Mouse (Mus musculus): Measurements from ENCODE around the gene Ddx11. TPM values are rescaled to one million over a fixed set of nuclear protein-coding genes. Genes with fewer than 3 reads are reported as not detected.

The Ddx11 gene
- polyA plus RNA-seq, 1 experiment from 2014 or later = 8.7 TPM

DNA sequence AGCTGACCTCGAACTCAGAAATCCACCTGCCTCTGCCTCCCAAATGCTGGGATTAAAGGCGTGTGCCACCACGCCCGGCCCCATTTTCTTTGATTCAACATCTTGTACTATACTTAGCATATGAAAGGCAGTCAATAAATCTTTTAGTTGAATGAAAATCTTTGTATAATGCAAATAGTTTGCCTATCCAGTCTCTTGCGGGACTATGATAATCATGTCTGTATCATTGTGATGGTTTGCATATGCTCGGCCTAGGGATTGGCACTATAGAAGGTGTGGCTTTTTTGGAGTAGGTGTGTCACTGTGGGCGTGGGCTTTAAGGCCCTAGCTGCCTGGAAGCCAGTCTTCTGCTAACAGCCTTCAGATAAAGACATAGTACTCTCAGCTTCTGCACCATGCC, 19.2 kb upstream of the Ddx11 start:
- Histone ChIP-seq H3K36me3 (ENCODE audit: control insufficient read depth, insufficient read depth, low read length) (no peaks in the 10 kb centered on the region), H3K9ac (ENCODE audit: low read length) (no peak overlapping the region), H3K4me3 (ENCODE audit: control insufficient read depth in 1 of 2, insufficient read depth in 1 of 2, low read depth in 1 of 2, low read length in 2 of 2) (no peak overlapping the region), H3K27me3 (ENCODE audit: control insufficient read depth, insufficient read depth, low read length) (no peaks in the 10 kb centered on the region), H3K4me2 (ENCODE audit: low read length) (no peak overlapping the region), H3K4me1 (ENCODE audit: control insufficient read depth in 2 of 2, insufficient read depth in 2 of 2, low read length in 2 of 2) (peaks cover 0 to 12% of the 10 kb centered on the region in 2 experiments; a peak in 3 of 4 replicates), H3K27ac (replicated peaks in 1 of 2; ENCODE audit: control insufficient read depth in 1 of 2, insufficient read depth in 1 of 2, low read depth in 2 of 2, low read length in 2 of 2) (no peak overlapping the region), H3K9me3 (ENCODE audit: control insufficient read depth, low read length) (no peaks in the 10 kb centered on the region)
- no peak for ATAC-seq (ENCODE audit: insufficient number of reproducible peaks, insufficient read depth, low FRiP score, low read depth)
- 82% methylated on average over 7 of the region's 7 CpGs for WGBS

DNA sequence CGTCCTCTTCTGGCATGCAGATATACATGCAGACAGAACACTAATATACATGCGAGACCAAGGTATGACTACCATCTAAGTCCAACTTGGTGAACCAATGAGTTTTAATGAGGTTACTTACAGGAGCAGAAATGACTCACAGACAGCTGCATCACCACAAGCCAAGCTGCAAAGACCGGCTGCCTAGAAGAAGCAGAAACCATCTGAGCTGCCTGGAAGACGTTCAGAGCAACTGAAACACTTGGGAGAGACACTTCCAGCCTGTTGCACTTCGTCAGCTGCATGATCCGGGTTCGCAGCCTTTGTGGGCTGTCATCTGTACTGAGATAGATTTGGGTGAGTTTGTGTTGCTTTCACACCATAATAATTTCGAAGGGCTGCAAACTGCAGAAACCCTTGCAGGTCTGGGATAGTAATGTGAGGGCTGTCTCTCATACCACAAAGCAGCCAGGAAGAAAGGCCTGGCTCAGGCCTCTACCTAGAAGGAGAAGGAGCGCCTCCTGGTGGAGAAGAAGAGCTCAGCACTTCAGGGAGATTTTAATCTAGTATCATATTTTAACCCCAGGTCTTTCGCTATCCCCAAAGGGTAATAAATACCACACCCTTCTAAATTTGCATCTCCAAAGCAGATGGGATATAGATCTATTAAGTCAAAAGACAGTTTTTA, 16.6 kb upstream of the Ddx11 start:
- H3K4me1 ChIP-seq (ENCODE audit: control insufficient read depth in 2 of 2, insufficient read depth in 2 of 2, low read length in 2 of 2) = peaks cover 3 to 5% of the 10 kb centered on the region in 2 experiments
- no peak overlapping the region for H3K4me3 ChIP-seq (ENCODE audit: control insufficient read depth in 1 of 2, insufficient read depth in 1 of 2, low read depth in 1 of 2, low read length in 2 of 2)
- H3K9me3 ChIP-seq (ENCODE audit: control insufficient read depth, low read length) = no peaks in the 10 kb centered on the region
- ATAC-seq (ENCODE audit: insufficient number of reproducible peaks, insufficient read depth, low FRiP score, low read depth) = no peak
- no peak overlapping the region for H3K27ac ChIP-seq (replicated peaks in 1 of 2; ENCODE audit: control insufficient read depth in 1 of 2, insufficient read depth in 1 of 2, low read depth in 2 of 2, low read length in 2 of 2)
- no peak overlapping the region for H3K9ac ChIP-seq (ENCODE audit: low read length)
- 51% methylated on average over 10 of the region's 10 CpGs for WGBS
- no peaks in the 10 kb centered on the region for H3K27me3 ChIP-seq (ENCODE audit: control insufficient read depth, insufficient read depth, low read length)
- no peaks in the 10 kb centered on the region for H3K36me3 ChIP-seq (ENCODE audit: control insufficient read depth, insufficient read depth, low read length)
- no peak overlapping the region for H3K4me2 ChIP-seq (ENCODE audit: low read length)

DNA sequence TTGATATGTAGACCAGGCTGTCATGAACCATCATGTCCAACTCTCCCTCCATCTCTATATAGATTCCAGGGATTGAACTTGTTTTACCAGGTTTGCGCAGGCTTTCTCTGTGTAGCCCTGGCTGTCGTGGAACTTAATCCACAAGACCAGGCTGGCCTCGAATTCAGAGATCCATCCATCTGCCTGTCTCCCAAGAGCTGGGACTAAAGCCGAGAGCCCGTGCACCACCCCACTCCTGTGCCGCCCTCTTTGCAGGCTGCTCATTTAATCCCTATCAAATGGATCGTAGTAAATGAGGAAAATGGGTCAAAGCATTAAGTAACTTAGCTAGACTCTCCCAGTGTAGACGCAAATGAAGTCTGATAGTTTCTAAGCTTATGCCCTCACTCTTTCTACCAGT, 15.9 kb upstream of the Ddx11 start:
- H3K4me1 ChIP-seq (ENCODE audit: control insufficient read depth in 2 of 2, insufficient read depth in 2 of 2, low read length in 2 of 2) = peaks cover 6 to 10% of the 10 kb centered on the region in 2 experiments
- no peaks in the 10 kb centered on the region for H3K27me3 ChIP-seq (ENCODE audit: control insufficient read depth, insufficient read depth, low read length)
- H3K4me3 ChIP-seq (ENCODE audit: control insufficient read depth in 1 of 2, insufficient read depth in 1 of 2, low read depth in 1 of 2, low read length in 2 of 2) = no peak overlapping the region
- H3K36me3 ChIP-seq (ENCODE audit: control insufficient read depth, insufficient read depth, low read length) = no peaks in the 10 kb centered on the region
- H3K4me2 ChIP-seq (ENCODE audit: low read length) = no peak overlapping the region
- WGBS = 69% methylated on average over 8 of the region's 8 CpGs
- H3K27ac ChIP-seq (replicated peaks in 1 of 2; ENCODE audit: control insufficient read depth in 1 of 2, insufficient read depth in 1 of 2, low read depth in 2 of 2, low read length in 2 of 2) = no peak overlapping the region
- H3K9ac ChIP-seq (ENCODE audit: low read length) = no peak overlapping the region
- H3K9me3 ChIP-seq (ENCODE audit: control insufficient read depth, low read length) = no peaks in the 10 kb centered on the region
- ATAC-seq (ENCODE audit: insufficient number of reproducible peaks, insufficient read depth, low FRiP score, low read depth) = no peak

DNA sequence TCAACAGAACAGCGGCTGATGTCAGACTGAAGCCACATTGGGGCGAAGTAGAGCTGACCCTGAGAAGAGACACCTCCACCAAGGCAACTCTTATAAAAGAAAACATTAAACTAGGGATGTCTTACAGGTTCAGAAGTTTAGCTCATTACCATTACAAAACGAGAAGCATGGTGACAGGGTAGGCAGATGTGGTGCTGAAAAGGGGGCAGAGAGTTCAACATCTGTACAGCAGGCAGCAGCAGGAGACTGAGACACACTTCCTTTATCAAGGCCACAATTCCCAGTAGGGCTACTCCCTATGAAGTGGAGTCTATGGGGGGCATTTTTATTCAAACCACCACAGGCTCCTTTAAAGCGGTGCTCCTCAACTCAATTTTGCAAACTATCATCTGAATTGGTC, 15.1 kb upstream of the Ddx11 start:
- WGBS = 78% methylated on average over 4 of the region's 4 CpGs
- no peak overlapping the region for H3K9ac ChIP-seq (ENCODE audit: low read length)

DNA sequence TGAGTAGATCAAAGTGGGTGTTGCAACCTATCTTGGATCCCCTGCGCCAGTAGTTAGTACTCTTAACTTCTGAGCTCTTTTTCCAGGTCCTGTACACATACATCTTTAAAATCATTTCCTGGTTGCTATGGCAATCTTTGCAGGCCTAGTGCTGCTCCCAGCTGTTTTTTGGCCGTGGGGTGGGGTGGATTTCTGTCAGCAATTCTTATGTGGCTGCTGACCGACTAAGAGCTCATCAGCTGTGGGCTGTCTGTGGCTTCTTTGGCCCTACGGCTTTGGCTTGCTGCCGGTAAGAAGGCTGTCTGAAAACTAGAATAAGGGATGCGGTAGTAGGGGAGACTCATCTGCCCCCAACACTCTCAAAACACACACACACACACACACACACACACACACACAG, 12.6 kb upstream of the Ddx11 start:
- peaks cover 7 to 13% of the 10 kb centered on the region in 2 experiments for H3K4me1 ChIP-seq (ENCODE audit: control insufficient read depth in 2 of 2, insufficient read depth in 2 of 2, low read length in 2 of 2)
- WGBS = 43% methylated on average over 6 of the region's 6 CpGs
- peak overlapping the region; percentile 84 for H3K9ac ChIP-seq (ENCODE audit: low read length)
- no peaks in the 10 kb centered on the region for H3K27me3 ChIP-seq (ENCODE audit: control insufficient read depth, insufficient read depth, low read length)
- no peak for ATAC-seq (ENCODE audit: insufficient number of reproducible peaks, insufficient read depth, low FRiP score, low read depth)
- no peak overlapping the region; a peak in 1 of 4 replicates for H3K27ac ChIP-seq (replicated peaks in 1 of 2; ENCODE audit: control insufficient read depth in 1 of 2, insufficient read depth in 1 of 2, low read depth in 2 of 2, low read length in 2 of 2)
- peak overlapping the region; percentile 82 for H3K4me2 ChIP-seq (ENCODE audit: low read length)
- peaks cover 25% of the 10 kb centered on the region for H3K36me3 ChIP-seq (ENCODE audit: control insufficient read depth, insufficient read depth, low read length)
- peak overlapping the region; percentile 2 to 83; a peak in 2 of 4 replicates for H3K4me3 ChIP-seq (ENCODE audit: control insufficient read depth in 1 of 2, insufficient read depth in 1 of 2, low read depth in 1 of 2, low read length in 2 of 2)
- H3K9me3 ChIP-seq (ENCODE audit: control insufficient read depth, low read length) = no peaks in the 10 kb centered on the region

More for the DNA sequence above, 15.1 kb upstream of the Ddx11 start:
- no peaks in the 10 kb centered on the region for H3K36me3 ChIP-seq (ENCODE audit: control insufficient read depth, insufficient read depth, low read length)
- peaks cover 7 to 13% of the 10 kb centered on the region in 2 experiments for H3K4me1 ChIP-seq (ENCODE audit: control insufficient read depth in 2 of 2, insufficient read depth in 2 of 2, low read length in 2 of 2)
- H3K27ac ChIP-seq (replicated peaks in 1 of 2; ENCODE audit: control insufficient read depth in 1 of 2, insufficient read depth in 1 of 2, low read depth in 2 of 2, low read length in 2 of 2) = no peak overlapping the region
- no peak overlapping the region for H3K4me3 ChIP-seq (ENCODE audit: control insufficient read depth in 1 of 2, insufficient read depth in 1 of 2, low read depth in 1 of 2, low read length in 2 of 2)
- no peak overlapping the region for H3K4me2 ChIP-seq (ENCODE audit: low read length)
- ATAC-seq (ENCODE audit: insufficient number of reproducible peaks, insufficient read depth, low FRiP score, low read depth) = no peak
- H3K27me3 ChIP-seq (ENCODE audit: control insufficient read depth, insufficient read depth, low read length) = no peaks in the 10 kb centered on the region
- no peaks in the 10 kb centered on the region for H3K9me3 ChIP-seq (ENCODE audit: control insufficient read depth, low read length)

DNA sequence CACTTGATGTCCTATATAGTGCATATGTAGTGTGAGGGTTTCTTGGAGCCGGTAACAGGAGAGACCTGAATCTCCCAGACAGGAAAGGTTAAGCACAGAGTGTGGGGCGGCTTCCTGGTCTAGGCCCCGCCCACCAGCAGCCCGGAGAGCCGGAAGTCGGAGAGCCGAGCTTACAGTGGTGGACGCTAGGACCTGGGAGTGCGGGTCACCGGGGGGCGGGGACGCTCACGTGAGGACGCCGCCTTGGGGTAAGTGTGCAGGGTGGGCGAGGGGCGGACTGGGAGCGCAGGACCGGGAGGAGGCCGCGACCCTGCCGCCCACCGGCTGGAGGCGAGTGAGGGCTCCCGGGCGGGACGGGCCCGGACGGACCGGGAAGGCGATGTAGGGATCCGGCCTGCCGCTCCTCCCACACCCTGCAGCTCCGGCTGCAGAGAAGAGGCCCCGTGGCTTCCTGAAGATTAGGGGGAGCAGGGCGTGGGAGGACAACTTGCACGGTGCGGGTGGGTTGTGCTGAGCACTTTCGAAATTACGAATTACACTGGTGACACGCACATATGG, 11.8 kb upstream of the Ddx11 start, which contains the start of gene Washc1:
Gene Washc1, plus strand, starts transcription at position 144 of the 558 bp plus-strand sequence.
- under 1% methylated on average over 39 of the region's 41 CpGs for WGBS
- ATAC-seq (ENCODE audit: insufficient number of reproducible peaks, insufficient read depth, low FRiP score, low read depth) = peak; percentile 96
- Histone ChIP-seq H3K9me3 (ENCODE audit: control insufficient read depth, low read length) (no peaks in the 10 kb centered on the region), H3K4me1 (ENCODE audit: control insufficient read depth in 2 of 2, insufficient read depth in 2 of 2, low read length in 2 of 2) (peaks cover 7 to 13% of the 10 kb centered on the region in 2 experiments), H3K9ac (ENCODE audit: low read length) (peak within 1 kb of the TSS; percentile 84), H3K4me3 (ENCODE audit: control insufficient read depth in 1 of 2, insufficient read depth in 1 of 2, low read depth in 1 of 2, low read length in 2 of 2) (peak within 1 kb of the TSS; percentile 83 to 85), H3K4me2 (ENCODE audit: low read length) (peak within 1 kb of the TSS; percentile 82), H3K27me3 (ENCODE audit: control insufficient read depth, insufficient read depth, low read length) (no peaks in the 10 kb centered on the region), H3K36me3 (ENCODE audit: control insufficient read depth, insufficient read depth, low read length) (peaks cover 32% of the 10 kb centered on the region), H3K27ac (replicated peaks in 1 of 2; ENCODE audit: control insufficient read depth in 1 of 2, insufficient read depth in 1 of 2, low read depth in 2 of 2, low read length in 2 of 2) (peak within 1 kb of the TSS; percentile 23 to 78; a peak in 3 of 4 replicates)

DNA sequence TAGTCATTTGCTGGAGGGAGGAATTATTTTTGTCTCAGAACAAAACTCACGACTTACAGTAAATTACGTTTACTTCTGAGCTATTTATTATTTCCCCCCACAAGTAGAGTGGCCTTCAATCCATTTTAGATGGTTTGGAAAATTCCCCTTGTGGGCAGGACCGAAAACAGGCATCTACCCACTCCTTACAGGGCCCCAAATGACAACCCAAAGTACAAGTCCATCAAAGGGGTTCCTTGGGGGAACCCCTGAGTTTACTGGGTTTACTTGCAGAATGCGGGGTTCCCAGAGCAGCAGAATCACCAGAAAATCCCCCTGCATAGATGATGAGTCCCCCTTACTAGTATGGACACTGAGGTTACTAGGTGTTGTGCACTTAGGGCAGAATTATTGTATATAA, 11.2 kb upstream of the Ddx11 start:
- Histone ChIP-seq H3K36me3 (ENCODE audit: control insufficient read depth, insufficient read depth, low read length) (peaks cover 39% of the 10 kb centered on the region), H3K4me1 (ENCODE audit: control insufficient read depth in 2 of 2, insufficient read depth in 2 of 2, low read length in 2 of 2) (peaks cover 7 to 13% of the 10 kb centered on the region in 2 experiments), H3K27ac (replicated peaks in 1 of 2; ENCODE audit: control insufficient read depth in 1 of 2, insufficient read depth in 1 of 2, low read depth in 2 of 2, low read length in 2 of 2) (no peak overlapping the region), H3K4me3 (ENCODE audit: control insufficient read depth in 1 of 2, insufficient read depth in 1 of 2, low read depth in 1 of 2, low read length in 2 of 2) (peak overlapping the region; percentile 83 to 85; a peak in 3 of 4 replicates), H3K27me3 (ENCODE audit: control insufficient read depth, insufficient read depth, low read length) (no peaks in the 10 kb centered on the region), H3K9ac (ENCODE audit: low read length) (peak overlapping the region; percentile 84), H3K4me2 (ENCODE audit: low read length) (peak overlapping the region; percentile 82), H3K9me3 (ENCODE audit: control insufficient read depth, low read length) (no peaks in the 10 kb centered on the region)
- WGBS = 36% methylated on average over 4 of the region's 4 CpGs
- ATAC-seq (ENCODE audit: insufficient number of reproducible peaks, insufficient read depth, low FRiP score, low read depth) = no peak
